Mouse (Mus musculus): ENCODE results near the gene Ovca2. TPM values are rescaled to one million over a fixed set of nuclear protein-coding genes. Genes with fewer than 3 reads are reported as not detected.
"Not testable (repeated sequence)": the region's sequence is repeated elsewhere in the genome, so short reads cannot be mapped to it uniquely, and the experiment has no call there.

Ovca2 gene
- polyA plus RNA-seq, 1 experiment from 2014 or later: 24.6 TPM

GRCm38 (mm10) chr11:75178011-75178410, 624 bp downstream of the Ovca2 start:
- no peak for ATAC-seq
- Histone ChIP-seq H3K4me3 (ENCODE audit: low read depth, low read length) (peak overlapping the region; percentile 61), H3K4me2 (ENCODE audit: low read length) (peak overlapping the region; percentile 74), H3K27ac (ENCODE audit: low read depth, low read length) (0 out of 2 replicates have a peak overlapping the region, but pooled peaks have one; percentile 83), H3K9ac (ENCODE audit: low read length) (peak overlapping the region; percentile 81), H3K4me1 (ENCODE audit: control insufficient read depth, insufficient read depth, low read length) (peaks cover 11% of the 10 kb centered on the region), H3K27me3 (replicated peaks; ENCODE audit: control insufficient read depth, insufficient read depth, low read length) (peaks cover 4% of the 10 kb centered on the region), H3K36me3 (ENCODE audit: control insufficient read depth, insufficient read depth, low read length) (peaks cover 20% of the 10 kb centered on the region), H3K9me3 (replicated peaks; ENCODE audit: control insufficient read depth, low read length) (no peaks in the 10 kb centered on the region)
- no peak for DNase-seq (ENCODE audit: low spot score)
- WGBS: 58% methylated on average over 12 of the region's 12 CpGs

- not testable (repeated sequence) for DNase-seq (ENCODE audit: low spot score); H3K27ac ChIP-seq (ENCODE audit: low read depth, low read length)
Observed at GRCm38 (mm10) chr11:75174574-75174973, 4.1 kb downstream of the Ovca2 start.

GRCm38 (mm10) chr11:75173799-75174165, 4.9 kb downstream of the Ovca2 start:
- peaks cover 31% of the 10 kb centered on the region for H3K4me1 ChIP-seq (ENCODE audit: control insufficient read depth, insufficient read depth, low read length)

More at GRCm38 (mm10) chr11:75174574-75174973, 4.1 kb downstream of the Ovca2 start:
- not testable (repeated sequence) for ATAC-seq; H3K9me3 ChIP-seq (replicated peaks; ENCODE audit: control insufficient read depth, low read length); H3K4me2 ChIP-seq (ENCODE audit: low read length); H3K4me3 ChIP-seq (ENCODE audit: low read depth, low read length); H3K9ac ChIP-seq (ENCODE audit: low read length)
- WGBS: 78% methylated on average over 6 of the region's 6 CpGs
- Histone ChIP-seq H3K36me3 (ENCODE audit: control insufficient read depth, insufficient read depth, low read length) (peaks cover 15% of the 10 kb centered on the region; the same call in 1 of the 2 replicates), H3K4me1 (ENCODE audit: control insufficient read depth, insufficient read depth, low read length) (peaks cover 27% of the 10 kb centered on the region), H3K27me3 (replicated peaks; ENCODE audit: control insufficient read depth, insufficient read depth, low read length) (peaks cover 36% of the 10 kb centered on the region)

GRCm38 (mm10) chr11:75173095-75173798, 5.4 kb downstream of the Ovca2 start:
- ATAC-seq: peak; percentile 62
- H3K4me1 ChIP-seq (ENCODE audit: control insufficient read depth, insufficient read depth, low read length): peaks cover 35% of the 10 kb centered on the region
- DNase-seq (ENCODE audit: low spot score): peak; percentile 84
- H3K27me3 ChIP-seq (replicated peaks; ENCODE audit: control insufficient read depth, insufficient read depth, low read length): peaks cover 49% of the 10 kb centered on the region
- H3K27ac ChIP-seq (ENCODE audit: low read depth, low read length): no peak overlapping the region
- peak overlapping the region; percentile 62 for H3K9ac ChIP-seq (ENCODE audit: low read length)
- H3K4me3 ChIP-seq (ENCODE audit: low read depth, low read length): peak overlapping the region; percentile 68
- under 1% methylated on average over 54 of the region's 71 CpGs for WGBS
- peak overlapping the region; percentile 77 for H3K4me2 ChIP-seq (ENCODE audit: low read length)
- no peaks in the 10 kb centered on the region for H3K9me3 ChIP-seq (replicated peaks; ENCODE audit: control insufficient read depth, low read length)
- H3K36me3 ChIP-seq (ENCODE audit: control insufficient read depth, insufficient read depth, low read length): peaks cover 15% of the 10 kb centered on the region; the same call in 1 of the 2 replicates

More at GRCm38 (mm10) chr11:75173799-75174165, 4.9 kb downstream of the Ovca2 start:
- no peak for DNase-seq (ENCODE audit: low spot score)
- H3K4me2 ChIP-seq (ENCODE audit: low read length): peak overlapping the region; percentile 77
- H3K27ac ChIP-seq (ENCODE audit: low read depth, low read length): no peak overlapping the region
- ATAC-seq: no peak
- H3K9me3 ChIP-seq (replicated peaks; ENCODE audit: control insufficient read depth, low read length): no peaks in the 10 kb centered on the region
- peaks cover 15% of the 10 kb centered on the region; the same call in 1 of the 2 replicates for H3K36me3 ChIP-seq (ENCODE audit: control insufficient read depth, insufficient read depth, low read length)
- peak overlapping the region; percentile 68 for H3K4me3 ChIP-seq (ENCODE audit: low read depth, low read length)
- peaks cover 44% of the 10 kb centered on the region for H3K27me3 ChIP-seq (replicated peaks; ENCODE audit: control insufficient read depth, insufficient read depth, low read length)
- peak overlapping the region; percentile 62 for H3K9ac ChIP-seq (ENCODE audit: low read length)
- 3% methylated on average over 15 of the region's 15 CpGs for WGBS

- DNase-seq (ENCODE audit: low spot score) (peak; percentile 82), ATAC-seq (peak; percentile 15; the same call in 1 of the 2 replicates)
- Histone ChIP-seq H3K27me3 (replicated peaks; ENCODE audit: control insufficient read depth, insufficient read depth, low read length) (peaks cover 57% of the 10 kb centered on the region), H3K4me2 (ENCODE audit: low read length) (peak overlapping the region; percentile 77), H3K27ac (ENCODE audit: low read depth, low read length) (no peak overlapping the region), H3K36me3 (ENCODE audit: control insufficient read depth, insufficient read depth, low read length) (peaks cover 15% of the 10 kb centered on the region; the same call in 1 of the 2 replicates), H3K9me3 (replicated peaks; ENCODE audit: control insufficient read depth, low read length) (no peaks in the 10 kb centered on the region), H3K9ac (ENCODE audit: low read length) (peak overlapping the region; percentile 62), H3K4me1 (ENCODE audit: control insufficient read depth, insufficient read depth, low read length) (peaks cover 27% of the 10 kb centered on the region), H3K4me3 (ENCODE audit: low read depth, low read length) (peak overlapping the region; percentile 68)
- WGBS: under 1% methylated on average over 73 of the region's 75 CpGs
Observed at GRCm38 (mm10) chr11:75172151-75173094, 6.2 kb downstream of the Ovca2 start.

- Histone ChIP-seq H3K4me3 (ENCODE audit: low read depth, low read length) (0 out of 2 replicates have a peak overlapping the region, but pooled peaks have one; percentile 68), H3K27me3 (replicated peaks; ENCODE audit: control insufficient read depth, insufficient read depth, low read length) (peaks cover 68% of the 10 kb centered on the region), H3K9me3 (replicated peaks; ENCODE audit: control insufficient read depth, low read length) (no peaks in the 10 kb centered on the region), H3K4me1 (ENCODE audit: control insufficient read depth, insufficient read depth, low read length) (peaks cover 27% of the 10 kb centered on the region), H3K27ac (ENCODE audit: low read depth, low read length) (no peak overlapping the region), H3K36me3 (ENCODE audit: control insufficient read depth, insufficient read depth, low read length) (peaks cover 6% of the 10 kb centered on the region; the same call in 1 of the 2 replicates), H3K4me2 (ENCODE audit: low read length) (peak overlapping the region; percentile 77; the same call in 1 of the 2 replicates), H3K9ac (ENCODE audit: low read length) (no peak overlapping the region)
- DNase-seq (ENCODE audit: low spot score) (no peak), ATAC-seq (no peak)
- 4% methylated on average over 17 of the region's 17 CpGs for whole genome bisulfite sequencing
Observed at GRCm38 (mm10) chr11:75171186-75171865, 7.3 kb downstream of the Ovca2 start.

GRCm38 (mm10) chr11:75170136-75170751, 8.4 kb downstream of the Ovca2 start:
- WGBS: under 1% methylated on average over 38 of the region's 38 CpGs
- peaks cover 79% of the 10 kb centered on the region for H3K27me3 ChIP-seq (replicated peaks; ENCODE audit: control insufficient read depth, insufficient read depth, low read length)
- peaks cover 27% of the 10 kb centered on the region for H3K4me1 ChIP-seq (ENCODE audit: control insufficient read depth, insufficient read depth, low read length)
- peak overlapping the region; percentile 18; the same call in 1 of the 2 replicates for H3K9ac ChIP-seq (ENCODE audit: low read length)
- H3K4me2 ChIP-seq (ENCODE audit: low read length): peak overlapping the region; percentile 77
- no peak overlapping the region for H3K27ac ChIP-seq (ENCODE audit: low read depth, low read length)
- peak; percentile 63 for ATAC-seq
- peak; percentile 92 for DNase-seq (ENCODE audit: low spot score)
- peak overlapping the region; percentile 33 for H3K4me3 ChIP-seq (ENCODE audit: low read depth, low read length)
- no peaks in the 10 kb centered on the region for H3K36me3 ChIP-seq (ENCODE audit: control insufficient read depth, insufficient read depth, low read length)
- no peaks in the 10 kb centered on the region for H3K9me3 ChIP-seq (replicated peaks; ENCODE audit: control insufficient read depth, low read length)

Data from forebrain, embryonic 14.5 days (tissue).